Mouse (Mus musculus) MEL (cell line): ENCODE data around the gene Col23a1.

Experiments used
- CHD2 ChIP-seq: IDR thresholded peaks from 2 replicates; pipeline ENCODE4 v1.6.1; 2011; ENCODE audit warnings: low read length, improper control_type of control experiment
- CTCF ChIP-seq, 3 experiments: IDR thresholded peaks in 2 of 3; conservative IDR thresholded peaks in 1 of 3; 2 replicates each; pipeline ENCODE4 v1.5.1; 2011 to 2012; ENCODE audit warnings: low read length in 3 of 3, low read depth in 2 of 3, mild to moderate bottlenecking in 2 of 3, improper control_type of control experiment in 1 of 3, inconsistent platforms in 1 of 3, mixed read lengths in 1 of 3, moderate library complexity in 1 of 3; ENCODE audit not compliant: control insufficient read depth in 1 of 3, insufficient read depth in 1 of 3, poor library complexity in 1 of 3, severe bottlenecking in 1 of 3
- GATA1 ChIP-seq: IDR thresholded peaks from 2 replicates; pipeline ENCODE4 v1.6.1; 2011; ENCODE audit warnings: low read depth, low read length, improper control_type of control experiment
- KAT2A ChIP-seq: conservative IDR thresholded peaks from 2 replicates; pipeline ENCODE4 v1.6.1; 2012; ENCODE audit warnings: low read depth, low read length, improper control_type of control experiment, inconsistent platforms
- MAFK ChIP-seq: IDR thresholded peaks from 2 replicates; pipeline ENCODE4 v1.6.1; 2011; ENCODE audit warnings: low read depth, mild to moderate bottlenecking, low read length, improper control_type of control experiment, borderline replicate concordance
- MAX ChIP-seq: IDR thresholded peaks from 2 replicates; pipeline ENCODE4 v1.6.1; 2011; ENCODE audit warnings: low read length, improper control_type of control experiment
- POLR2A ChIP-seq, 2 experiments: IDR thresholded peaks; 2 replicates each; pipeline ENCODE4 v1.6.1; 2011 to 2012; ENCODE audit warnings: low read length in 2 of 2, mild to moderate bottlenecking in 2 of 2, control low read depth in 1 of 2, improper control_type of control experiment in 1 of 2, low read depth in 1 of 2, moderate library complexity in 1 of 2; ENCODE audit not compliant: control insufficient read depth in 1 of 2, insufficient read depth in 1 of 2, poor library complexity in 1 of 2
- RAD21 ChIP-seq: IDR thresholded peaks from 2 replicates; pipeline ENCODE4 v1.6.1; 2011; ENCODE audit warnings: mild to moderate bottlenecking, low read depth, low read length, improper control_type of control experiment
- SMC3 ChIP-seq: IDR thresholded peaks from 2 replicates; pipeline ENCODE4 v1.6.1; 2011; ENCODE audit warnings: low read depth, low read length, improper control_type of control experiment
- TAL1 ChIP-seq: IDR thresholded peaks from 2 replicates; pipeline ENCODE4 v1.6.1; 2012; ENCODE audit warnings: mild to moderate bottlenecking, inconsistent platforms, low read length, moderate library complexity, mixed read lengths
- TBP ChIP-seq: IDR thresholded peaks from 2 replicates; pipeline ENCODE4 v1.8.0; 2011; ENCODE audit warnings: low read depth, low read length, improper control_type of control experiment
- ZMIZ1 ChIP-seq: IDR thresholded peaks from 2 replicates; pipeline ENCODE4 v1.6.1; 2012; ENCODE audit warnings: low read depth, mild to moderate bottlenecking, inconsistent platforms, low read length, improper control_type of control experiment, moderate library complexity

DNA sequence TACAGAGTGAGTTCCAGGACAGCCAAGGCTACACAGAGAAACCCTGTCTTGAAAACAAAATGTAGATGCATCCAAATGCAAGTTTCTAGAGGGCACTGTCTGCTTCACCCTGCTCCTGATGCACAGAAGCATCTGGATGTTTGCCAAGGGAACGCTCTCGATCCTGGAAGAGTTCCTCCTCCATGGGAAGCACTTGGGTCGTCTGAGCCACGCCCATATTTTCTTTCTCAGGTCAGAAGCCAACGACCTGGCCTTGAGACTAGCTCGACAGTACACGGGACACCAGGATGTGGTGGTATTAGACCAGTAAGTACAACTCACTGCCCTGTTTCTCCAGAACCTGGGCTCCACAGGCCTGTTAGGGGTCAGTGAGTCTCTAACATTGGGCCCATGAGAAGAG is 301.4 kb downstream of the Col23a1 start:
- TF ChIP-seq TBP = no peak
- no peak for TF ChIP-seq CTCF (IDR thresholded peaks at IDR 0.05 in 2 of 3, conservative IDR thresholded peaks at IDR 0.05 in 1 of 3; ENCODE audit: control insufficient read depth in 1 of 3, insufficient read depth in 1 of 3, low read depth in 2 of 3, low read length in 3 of 3, poor library complexity in 1 of 3, severe bottlenecking in 1 of 3)
- no peak for TF ChIP-seq MAX
- TF ChIP-seq TAL1 = no peak
- TF ChIP-seq SMC3 = no peak
- TF ChIP-seq KAT2A = no peak
- TF ChIP-seq ZMIZ1 = no peak
- no peak for TF ChIP-seq GATA1
- TF ChIP-seq POLR2A (IDR thresholded peaks at IDR 0.05; ENCODE audit: control insufficient read depth in 1 of 2, insufficient read depth in 1 of 2, low read depth in 1 of 2, low read length in 2 of 2, poor library complexity in 1 of 2) = peak in 1 of 2 experiments; percentile 30; a peak in 1 of 4 replicates
- no peak for TF ChIP-seq CHD2
- no peak for TF ChIP-seq RAD21
- TF ChIP-seq MAFK = no peak
